Mouse (Mus musculus) gastrocnemius, postnatal 25 days (tissue): ENCODE data around the gene Dlgap4. TPM values are rescaled to one million over a fixed set of nuclear protein-coding genes. Genes with fewer than 3 reads are reported as not detected.

Experiments used
- DNase-seq: peaks from one replicate; pipeline ENCODE4 v3.0.0; 2022
- total RNA-seq, 2 experiments: library from RNA; stranded (reverse); gene quantifications; 1 replicate in 1 of 2; 2 replicates in 1 of 2; pipeline ENCODE4 v1.2.3; 2021

Gene Dlgap4
- total RNA-seq, 2 experiments from 2014 or later, result 50.4 to 55.7 TPM

GRCm38 (mm10) chr2:156717320-156718281 is 104.1 kb downstream of the Dlgap4 start:
- DNase-seq, result no peak

- no peak for DNase-seq
Observed at GRCm38 (mm10) chr2:156718793-156719192, 105.3 kb downstream of the Dlgap4 start.

- DNase-seq, result no peak
Observed at GRCm38 (mm10) chr2:156719549-156720312, 106.2 kb downstream of the Dlgap4 start.

GRCm38 (mm10) chr2:156720313-156720674 is 106.8 kb downstream of the Dlgap4 start:
- no peak for DNase-seq

- DNase-seq, result peak; percentile 93
Observed at GRCm38 (mm10) chr2:156720675-156721553, 107.4 kb downstream of the Dlgap4 start.

GRCm38 (mm10) chr2:156721554-156722070 is 108.1 kb downstream of the Dlgap4 start:
- no peak for DNase-seq

GRCm38 (mm10) chr2:156722071-156722575 is 108.6 kb downstream of the Dlgap4 start:
- peak; percentile 80 for DNase-seq

- no peak for DNase-seq
Observed at GRCm38 (mm10) chr2:156722752-156723151, 109.2 kb downstream of the Dlgap4 start.

GRCm38 (mm10) chr2:156723899-156724523 is 110.5 kb downstream of the Dlgap4 start:
- DNase-seq, result no peak

GRCm38 (mm10) chr2:156724871-156725270 is 111.4 kb downstream of the Dlgap4 start:
- DNase-seq, result peak; percentile 81

GRCm38 (mm10) chr2:156726344-156726743 is 112.8 kb downstream of the Dlgap4 start:
- no peak for DNase-seq

- DNase-seq, result no peak
Observed at GRCm38 (mm10) chr2:156726878-156727277, 113.4 kb downstream of the Dlgap4 start.

- DNase-seq, result peak; percentile 46
Observed at GRCm38 (mm10) chr2:156729537-156730469, 116.3 kb downstream of the Dlgap4 start.

- peak; percentile 45 for DNase-seq
Observed at GRCm38 (mm10) chr2:156730501-156730921, 117.0 kb downstream of the Dlgap4 start.

GRCm38 (mm10) chr2:156731592-156731991 is 118.1 kb downstream of the Dlgap4 start:
- no peak for DNase-seq

GRCm38 (mm10) chr2:156732109-156732508 is 118.6 kb downstream of the Dlgap4 start:
- DNase-seq, result peak; percentile 81

GRCm38 (mm10) chr2:156735761-156736335 is 122.3 kb downstream of the Dlgap4 start:
- DNase-seq, result no peak

- peak; percentile 77 for DNase-seq
Observed at GRCm38 (mm10) chr2:156736846-156737245, 123.3 kb downstream of the Dlgap4 start.

GRCm38 (mm10) chr2:156737976-156738375 is 124.5 kb downstream of the Dlgap4 start:
- DNase-seq, result no peak
